Mouse (Mus musculus) thymus, postnatal 4 days (tissue): ENCODE results near the gene Gm28305.

Source experiments
- DNase-seq: peaks from one replicate; pipeline ENCODE4 v3.0.0; 2021

Gm28305 gene

GRCm38 (mm10) chr9:104040362-104040761 lies at the start of gene Gm28305:
Gm28305 (plus strand) TSS chr9:104040662.
- DNase-seq: no peak

GRCm38 (mm10) chr9:103996496-103996895 lies 44.0 kb upstream of the Gm28305 start:
- DNase-seq: peak; percentile 53

DNA sequence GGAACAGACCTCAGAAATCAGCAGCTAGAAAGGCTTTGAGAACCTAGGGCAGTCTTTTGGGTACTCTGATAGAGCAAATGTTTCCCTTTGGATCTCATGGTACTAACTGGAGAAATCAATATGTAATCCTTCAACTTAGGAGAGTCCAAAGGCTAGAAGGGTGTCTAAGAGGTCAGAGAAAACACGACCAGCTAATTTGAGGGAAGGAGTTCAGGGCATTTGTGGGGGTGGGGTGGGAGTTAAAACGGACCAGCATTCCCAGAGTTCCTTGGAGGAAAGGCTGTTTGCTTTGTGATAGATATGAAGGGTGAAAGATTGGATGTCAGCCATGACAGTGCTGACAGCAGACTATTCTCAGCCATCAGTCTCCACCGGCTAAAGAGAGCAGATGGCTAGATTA lies 39.9 kb upstream of the Gm28305 start:
- no peak for DNase-seq

- peak; percentile 99 for DNase-seq
These were observed 38.3 kb upstream of the Gm28305 start, which contains the start of gene Nphp3 for GRCm38 (mm10) chr9:104001921-104002859. Nphp3 (plus strand) TSS chr9:104002544.

GRCm38 (mm10) chr9:104002913-104003330 lies 37.5 kb upstream of the Gm28305 start:
- DNase-seq: peak; percentile 84

- DNase-seq: no peak
These were observed 25.9 kb upstream of the Gm28305 start for GRCm38 (mm10) chr9:104014526-104014925.

DNA sequence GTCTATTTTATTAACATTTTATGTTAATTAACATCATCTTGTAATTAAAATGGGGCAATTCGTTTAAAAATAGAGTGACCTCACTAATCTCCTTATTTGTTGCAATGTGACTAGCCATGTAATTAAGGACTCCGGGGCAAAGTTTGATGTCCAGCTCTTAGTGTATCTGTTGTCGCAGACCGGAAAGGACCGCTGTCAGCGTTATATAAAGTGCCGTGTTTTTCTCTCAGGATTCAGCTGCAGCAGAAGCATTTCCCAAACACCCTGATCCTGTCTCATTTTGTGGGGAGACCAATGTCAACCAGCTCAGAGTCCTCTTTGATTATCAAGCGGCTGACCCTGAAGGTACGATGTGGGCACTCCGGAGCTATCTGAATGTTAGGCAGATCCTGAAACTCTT lies 19.4 kb upstream of the Gm28305 start:
- DNase-seq: no peak

DNA sequence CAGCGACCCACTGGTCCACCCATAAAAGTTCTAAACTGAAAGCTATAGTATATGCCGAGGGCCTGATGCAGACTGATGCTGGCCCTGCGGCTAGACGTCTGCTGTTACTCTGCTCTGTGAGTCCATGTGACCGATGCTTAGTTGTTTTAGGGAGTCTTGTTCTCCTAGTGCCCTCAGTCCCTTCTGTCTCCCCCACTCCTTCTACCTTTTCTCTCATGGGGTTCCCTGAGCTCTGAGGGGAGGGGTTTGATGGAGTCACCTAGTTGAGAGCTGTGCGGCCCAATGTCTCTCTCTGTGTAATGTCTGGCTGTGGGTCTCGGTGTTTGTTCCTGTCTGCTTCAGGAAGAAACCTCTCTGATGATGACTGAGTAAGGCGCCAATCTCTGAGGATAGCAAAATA lies 13.3 kb upstream of the Gm28305 start:
- DNase-seq: no peak

GRCm38 (mm10) chr9:104029861-104030260 lies 10.6 kb upstream of the Gm28305 start:
- no peak for DNase-seq

DNA sequence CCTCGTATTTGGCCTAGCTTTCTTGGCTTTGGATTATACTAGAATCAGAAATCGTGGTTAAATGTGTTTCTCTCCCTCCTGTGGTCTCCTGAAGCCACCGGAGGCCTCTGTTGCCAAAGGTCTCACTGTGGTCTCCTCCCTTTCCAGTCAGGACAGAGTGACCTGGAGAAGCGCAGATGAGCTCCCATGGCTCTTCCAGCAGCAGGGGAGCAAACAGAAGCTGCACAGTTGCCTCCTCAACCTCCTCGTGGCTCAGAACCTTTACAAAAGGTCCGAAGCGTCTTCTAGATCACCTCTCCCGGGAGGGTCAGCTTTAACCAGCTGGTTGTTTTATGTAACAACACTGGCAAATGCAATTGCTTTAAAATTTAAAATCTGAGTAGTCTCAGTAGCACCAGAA lies 6.2 kb upstream of the Gm28305 start:
- no peak for DNase-seq

DNA sequence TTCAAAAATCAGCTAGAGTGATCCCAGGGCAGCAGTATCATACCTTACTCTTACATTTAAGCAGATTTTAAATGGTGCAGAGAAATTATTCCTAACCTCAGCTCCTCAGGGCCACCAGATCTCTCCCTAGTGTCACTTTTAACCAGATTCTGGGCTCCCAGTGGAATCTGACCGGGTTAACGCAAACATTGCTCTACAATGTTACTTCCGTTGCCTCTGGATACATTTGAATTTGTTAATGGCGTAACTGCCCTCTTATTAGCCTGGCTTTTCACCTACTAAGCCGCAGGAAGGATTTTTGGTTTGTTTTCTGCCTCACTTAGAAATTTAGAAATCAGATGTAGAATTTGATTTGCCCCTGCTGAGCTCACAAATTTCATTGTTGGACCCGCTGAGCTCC lies 5.7 kb upstream of the Gm28305 start:
- no peak for DNase-seq

DNA sequence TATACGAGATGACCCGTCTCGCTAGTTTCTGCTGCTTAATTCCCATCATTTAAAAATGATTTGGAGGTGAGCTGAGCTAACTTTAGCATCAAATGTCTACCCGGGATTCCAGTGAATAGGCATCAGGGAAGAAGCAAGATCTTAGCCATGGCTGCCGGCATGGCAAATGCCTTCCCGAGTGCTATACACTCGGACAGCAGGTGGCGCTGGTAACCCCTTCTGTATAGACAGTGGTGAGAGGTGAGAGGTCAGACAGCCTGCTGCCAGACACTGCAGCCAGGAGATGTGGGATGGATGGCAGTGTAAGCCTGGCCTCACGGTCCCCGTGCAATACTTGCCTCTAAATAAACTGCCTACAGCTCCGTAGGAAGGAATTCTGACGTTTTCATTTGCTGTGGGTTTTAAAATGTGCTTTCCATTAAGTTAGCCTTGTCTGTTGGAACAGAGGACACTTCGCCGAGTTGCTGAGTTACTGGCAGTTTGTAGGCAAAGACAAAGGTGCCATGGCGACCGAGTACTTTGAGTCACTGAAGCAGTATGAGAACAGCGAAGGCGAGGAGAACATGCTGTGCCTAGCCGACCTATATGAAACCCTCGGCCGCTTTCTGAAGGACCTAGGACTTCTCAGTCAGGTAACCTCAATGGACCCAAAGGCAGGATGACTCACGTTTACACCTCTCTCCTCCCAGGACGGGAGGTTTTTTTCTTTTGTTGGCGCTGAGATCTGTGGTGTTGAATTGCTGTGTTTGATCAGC lies 5.0 kb upstream of the Gm28305 start:
- DNase-seq: peak; percentile 87

DNA sequence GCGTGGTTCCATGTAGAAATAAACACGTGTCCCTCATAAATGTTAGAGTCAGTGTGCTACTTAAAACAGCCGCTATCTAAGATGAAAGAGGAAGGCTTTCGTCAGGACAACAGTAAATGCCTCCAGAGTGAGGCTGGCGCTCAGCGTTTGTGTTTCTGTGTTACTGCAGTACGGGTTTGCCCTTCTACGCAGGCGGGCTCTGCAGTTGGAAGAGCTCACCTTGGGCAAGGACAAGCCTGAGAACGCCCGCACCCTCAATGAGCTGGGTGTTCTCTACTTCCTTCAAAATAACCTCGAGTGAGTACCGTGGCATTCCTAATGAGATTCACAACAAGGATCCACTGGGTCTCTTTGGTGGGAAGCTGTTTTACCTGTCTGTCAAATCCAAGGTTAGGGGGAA lies 2.2 kb upstream of the Gm28305 start:
- no peak for DNase-seq

GRCm38 (mm10) chr9:104039031-104039695 lies 1.3 kb upstream of the Gm28305 start:
- DNase-seq: no peak

GRCm38 (mm10) chr9:104039742-104040141 lies 720 bp upstream of the Gm28305 start:
- no peak for DNase-seq

- DNase-seq: no peak
These were observed 3.2 kb downstream of the Gm28305 start for GRCm38 (mm10) chr9:104043676-104044075.

GRCm38 (mm10) chr9:104051028-104051427 lies 10.6 kb downstream of the Gm28305 start:
- DNase-seq: no peak

DNA sequence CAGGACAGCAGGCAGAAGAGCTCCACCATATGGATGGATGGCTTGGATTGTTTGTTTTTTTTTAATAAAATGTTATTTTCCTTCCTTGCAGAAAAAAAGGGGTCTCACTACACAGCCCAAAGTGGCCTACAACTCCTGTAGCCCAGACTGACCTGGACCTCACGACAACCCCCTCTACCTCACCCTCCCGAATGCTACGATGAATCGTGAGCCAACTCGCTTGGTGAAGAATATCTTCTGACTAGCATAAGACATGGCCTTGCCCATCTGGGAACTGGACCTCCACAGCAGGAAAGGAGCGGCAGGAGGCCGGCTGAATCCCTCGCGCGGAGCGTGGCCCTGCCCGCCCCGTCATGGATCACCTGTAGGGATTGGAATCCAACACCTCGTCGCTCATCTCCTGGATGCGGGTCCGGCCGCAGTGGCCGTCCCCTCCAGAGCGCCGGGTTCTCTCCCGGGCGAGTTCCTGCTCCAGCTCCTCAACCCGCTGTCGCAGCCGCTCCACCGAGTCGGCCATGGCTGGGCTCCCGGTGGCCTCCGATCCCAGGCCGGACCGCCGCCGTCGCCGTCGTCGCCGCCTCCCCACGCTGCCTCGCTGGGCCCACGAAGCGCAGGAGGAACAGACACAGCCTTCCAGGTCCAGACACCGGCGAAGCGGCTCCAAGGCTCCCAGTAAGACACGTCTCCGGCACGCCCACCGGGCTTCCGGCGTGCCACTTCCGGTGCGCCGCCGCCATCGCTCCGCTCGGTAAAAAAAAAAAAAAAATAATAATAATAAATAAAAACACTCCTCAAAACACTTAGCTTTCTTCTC lies 22.2 kb downstream of the Gm28305 start, which contains the start of gene Uba5:
TSS of gene Uba5 (minus strand) at position 705 of the 814 bp plus-strand sequence.
- DNase-seq: peak; percentile 83

DNA sequence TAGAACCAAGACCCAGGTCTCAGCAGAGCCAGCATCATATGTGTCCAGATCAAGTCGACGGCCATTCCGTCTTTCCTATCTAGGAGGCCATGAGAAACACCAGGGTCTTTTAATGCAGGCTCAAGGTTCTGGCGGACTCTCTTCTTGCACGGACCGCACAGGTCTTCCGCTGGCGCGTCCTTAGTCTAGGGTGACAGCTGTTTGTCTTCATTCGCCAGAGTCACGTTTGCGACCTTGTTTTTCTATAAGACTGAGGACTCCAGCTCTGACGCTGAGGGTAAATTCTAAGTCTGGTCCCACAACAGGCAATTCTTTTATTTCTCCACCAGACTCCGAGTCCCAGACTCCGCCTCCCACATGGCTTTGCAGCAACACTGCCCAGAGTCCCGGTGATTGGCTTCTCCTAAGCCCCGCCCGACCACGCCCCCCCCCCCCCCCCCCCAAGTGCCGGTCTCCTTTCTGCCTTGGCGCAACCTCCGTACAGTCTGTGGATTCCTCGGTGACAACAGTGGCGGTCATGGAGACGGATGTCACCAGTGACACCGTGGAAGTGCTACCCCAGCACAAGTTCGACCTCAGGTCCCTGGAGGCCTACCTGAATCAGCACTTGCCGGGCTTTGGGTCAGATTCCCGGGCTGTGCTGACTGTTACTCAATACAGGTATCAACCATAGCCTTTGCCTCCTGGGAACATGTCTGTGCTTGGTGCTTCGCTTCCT lies 22.9 kb downstream of the Gm28305 start, which contains the start of gene Acad11:
TSS of gene Acad11 (plus strand) at position 134 of the 718 bp plus-strand sequence.
- DNase-seq: peak; percentile 86

GRCm38 (mm10) chr9:104064571-104064970 lies 24.1 kb downstream of the Gm28305 start:
- DNase-seq: no peak

- DNase-seq: no peak
These were observed 29.8 kb downstream of the Gm28305 start for GRCm38 (mm10) chr9:104070241-104070640.
